Mouse (Mus musculus) ES-Bruce4 (cell line): ENCODE data around the gene 4933416C03Rik.

Source experiments
- CTCF ChIP-seq: IDR thresholded peaks from one replicate; pipeline ENCODE4 v1.8.1; 2011; ENCODE audit warnings: low read depth, low read length
- EP300 ChIP-seq: IDR thresholded peaks from 2 replicates; pipeline ENCODE4 v1.6.1; 2011; ENCODE audit warnings: low read depth, low read length; ENCODE audit not compliant: insufficient read depth
- POLR2A ChIP-seq: IDR thresholded peaks from one replicate; pipeline ENCODE4 v1.8.1; 2011; ENCODE audit warnings: low read length; ENCODE audit not compliant: insufficient read depth

GRCm38 (mm10) chr10:116108176-116108575, 5.5 kb downstream of the 4933416C03Rik start:
- TF ChIP-seq POLR2A (no peak), CTCF (no peak), EP300 (no peak)
